Mouse (Mus musculus) ES-E14 (cell line): ENCODE measurements at regions not wholly inside any gene's neighbourhood (a gene's known extent, or its start where the extent isn't known, plus 50 kb on each side); places are given as distances from the start of the nearest gene placed in this dataset.

Experiments used
- CHD2 ChIP-seq: IDR thresholded peaks from 2 replicates; pipeline ENCODE4 v1.6.1; 2014; ENCODE audit warnings: mild to moderate bottlenecking, low read depth, low read length, inconsistent platforms
- HCFC1 ChIP-seq: IDR thresholded peaks from 2 replicates; pipeline ENCODE4 v1.6.1; 2012; ENCODE audit warnings: low read length, inconsistent platforms, borderline replicate concordance; ENCODE audit not compliant: insufficient read depth
- MAFK ChIP-seq: IDR thresholded peaks from 2 replicates; pipeline ENCODE4 v1.6.1; 2014; ENCODE audit warnings: mild to moderate bottlenecking, low read depth, low read length, inconsistent platforms; ENCODE audit not compliant: insufficient read depth
- ZNF384 ChIP-seq: IDR thresholded peaks from 2 replicates; pipeline ENCODE4 v1.6.1; 2012; ENCODE audit warnings: low read depth, low read length, inconsistent platforms

GRCm38 (mm10) chr7:96120142-96120541 lies 50.9 kb upstream of the Tenm4 start:
- TF ChIP-seq HCFC1, result no peak
- no peak for TF ChIP-seq CHD2
- no peak for TF ChIP-seq MAFK
- TF ChIP-seq ZNF384, result no peak
